Mouse (Mus musculus) CD4-positive naive resting alpha-beta T cell, adult 76 days (primary cell): ENCODE results near the gene Olfr829. TPM values are rescaled to one million over a fixed set of nuclear protein-coding genes. Genes with fewer than 3 reads are reported as not detected.

Experiments used
- total RNA-seq: library from RNA; stranded (reverse); gene quantifications from one replicate; pipeline ENCODE4 v1.2.4, GENCODE M21; 2023

Gene Olfr829
- total RNA-seq: not detected

GRCm38 (mm10) chr9:18854633-18855032 is at the start of gene Olfr829:
Olfr829 (plus strand) TSS chr9:18854933.

GRCm38 (mm10) chr9:18819426-18819825 is 35.3 kb upstream of the Olfr829 start, which contains the start of gene Olfr828:
Olfr828 (minus strand) TSS chr9:18819526.

GRCm38 (mm10) chr9:18874393-18874792 is 19.7 kb downstream of the Olfr829 start, which contains the start of gene Olfr830:
Olfr830 (plus strand) TSS chr9:18874693.

Other genes with a start within 250 kb of the Olfr829 start
- gene Muc16, start 180.4 kb upstream of the Olfr829 start, total RNA-seq: 0.41 TPM
- not detected for gene Olfr24, start 90.9 kb upstream of the Olfr829 start, total RNA-seq
- gene Olfr828, start 35.4 kb upstream of the Olfr829 start, total RNA-seq: not detected
- gene Olfr830, start 19.8 kb downstream of the Olfr829 start, total RNA-seq: not detected
- not detected for gene Olfr832, start 82.2 kb downstream of the Olfr829 start, total RNA-seq
- gene Olfr834, start 133.1 kb downstream of the Olfr829 start, total RNA-seq: not detected
- not detected for gene Olfr835, start 177.8 kb downstream of the Olfr829 start, total RNA-seq